Mouse (Mus musculus) lung, adult 2 months (tissue): ENCODE measurements around the gene Tbcc.

Source experiments
- CTCF ChIP-seq: fragments of 200-500 bp; IDR thresholded peaks from 2 replicates; pipeline ENCODE4 v1.5.1; 2011; ENCODE audit warnings: mild to moderate bottlenecking, low read length, control low read depth; ENCODE audit not compliant: insufficient read depth
- POLR2A ChIP-seq: fragments of 200-500 bp; IDR thresholded peaks from 2 replicates; pipeline ENCODE4 v1.6.1; 2011; ENCODE audit warnings: low read depth, mild to moderate bottlenecking, control low read depth, low read length, borderline replicate concordance; ENCODE audit errors: extremely low read depth

DNA sequence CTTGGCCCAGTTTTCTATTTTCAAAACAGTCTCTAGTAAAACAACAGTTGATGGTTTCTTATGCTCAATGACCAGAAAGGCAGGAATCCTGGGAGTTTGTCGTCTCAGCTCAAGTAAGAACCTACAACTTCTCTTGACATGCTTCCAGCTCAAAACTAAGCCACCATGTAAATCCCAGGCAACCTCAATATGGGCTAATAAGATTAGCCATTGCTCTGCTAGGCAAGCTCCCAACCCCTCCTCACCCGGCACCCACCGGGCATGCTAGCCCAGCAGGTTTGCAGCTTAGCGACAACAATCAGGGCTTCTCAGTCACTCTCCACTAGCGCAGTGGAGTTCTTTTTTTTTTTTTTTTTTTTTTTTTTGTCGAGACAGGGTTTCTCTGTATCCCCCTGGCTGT is 35.7 kb downstream of the Tbcc start:
- no peak for TF ChIP-seq CTCF
- TF ChIP-seq POLR2A, result no peak
